Mouse (Mus musculus) spleen, postnatal 10 days (tissue): ENCODE measurements around the gene Mdfic.

Source experiments
- DNase-seq, 2 experiments: peaks; one replicate each; pipeline ENCODE4 v3.0.0; 2021 to 2022; ENCODE audit warnings: low spot score in 2 of 2

Gene Mdfic

DNA sequence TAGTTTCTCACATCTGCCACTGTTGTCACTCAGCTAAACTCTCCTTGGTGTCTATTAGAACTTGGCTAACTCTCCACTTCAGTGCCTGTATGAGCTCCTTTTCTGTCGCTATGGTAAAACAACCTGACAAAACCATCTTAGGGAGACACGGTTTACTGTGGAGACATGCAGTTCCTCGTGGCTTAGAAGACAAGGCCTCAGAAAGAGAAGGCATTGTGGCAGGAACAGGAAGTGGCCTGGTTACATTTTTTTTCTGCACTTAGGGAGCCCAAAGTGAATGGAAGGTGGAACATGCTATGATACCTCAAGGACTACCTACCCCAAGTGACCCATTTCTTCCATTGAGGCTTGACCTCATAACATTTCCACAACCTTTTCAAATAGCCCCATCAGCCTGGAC is 18.7 kb downstream of the Mdfic start:
- no peak for DNase-seq

- no peak for DNase-seq
Observed at GRCm38 (mm10) chr6:15742591-15743149, 22.2 kb downstream of the Mdfic start.

GRCm38 (mm10) chr6:15743291-15743792 is 22.9 kb downstream of the Mdfic start:
- DNase-seq, result no peak

GRCm38 (mm10) chr6:15743793-15744192 is 23.3 kb downstream of the Mdfic start:
- DNase-seq, result no peak

- no peak for DNase-seq
Observed at GRCm38 (mm10) chr6:15745313-15745712, 24.9 kb downstream of the Mdfic start.

- DNase-seq, result peak in 1 of 2 experiments; percentile 22
Observed at GRCm38 (mm10) chr6:15745891-15746290, 25.4 kb downstream of the Mdfic start.

GRCm38 (mm10) chr6:15747396-15748155 is 27.1 kb downstream of the Mdfic start:
- DNase-seq, result peak in 1 of 2 experiments; percentile 29

GRCm38 (mm10) chr6:15748236-15748635 is 27.8 kb downstream of the Mdfic start:
- DNase-seq, result no peak

DNA sequence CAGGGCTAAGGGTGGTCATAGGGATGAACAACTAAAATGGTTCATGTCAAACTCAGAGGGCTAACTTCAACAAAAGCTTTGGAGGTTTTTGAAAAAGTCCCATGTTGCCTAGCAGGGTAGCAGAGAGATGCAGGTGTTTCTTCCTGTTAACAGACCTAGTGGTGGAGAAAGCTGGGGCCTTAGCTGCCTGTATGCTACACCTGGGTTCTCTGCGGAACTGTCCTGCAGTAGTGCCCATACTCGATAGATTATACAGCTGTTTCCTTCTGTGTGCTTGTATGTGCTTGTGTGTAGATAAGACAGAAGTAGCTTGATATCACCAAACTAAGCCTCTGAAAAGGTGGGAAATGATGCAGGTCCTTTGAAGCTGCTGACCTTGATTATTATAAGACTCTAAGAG is 28.5 kb downstream of the Mdfic start:
- DNase-seq, result no peak

- no peak for DNase-seq
Observed at GRCm38 (mm10) chr6:15750101-15750500, 29.6 kb downstream of the Mdfic start.

DNA sequence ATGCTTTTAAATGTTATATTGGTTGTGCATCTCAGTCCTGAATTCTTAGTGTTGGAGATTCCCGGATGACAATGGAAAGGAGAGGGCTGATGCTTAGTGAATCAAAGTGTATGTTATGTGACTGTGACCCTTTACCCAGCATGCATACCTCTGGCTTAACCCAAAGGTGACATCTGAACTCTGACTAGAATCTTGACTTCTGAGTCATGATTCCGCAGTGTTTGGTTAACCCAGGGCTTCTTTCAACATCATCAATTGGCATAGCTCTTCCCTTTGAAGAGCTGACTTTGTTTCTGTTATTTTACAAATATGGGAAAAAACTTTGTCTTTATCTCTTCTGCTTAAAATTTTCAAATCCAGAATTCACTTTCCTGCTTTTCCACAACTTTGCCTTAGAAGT is 30.9 kb downstream of the Mdfic start:
- no peak for DNase-seq

- no peak for DNase-seq
Observed at GRCm38 (mm10) chr6:15752160-15752559, 31.7 kb downstream of the Mdfic start.

- DNase-seq, result no peak
Observed at GRCm38 (mm10) chr6:15753208-15753607, 32.7 kb downstream of the Mdfic start.

DNA sequence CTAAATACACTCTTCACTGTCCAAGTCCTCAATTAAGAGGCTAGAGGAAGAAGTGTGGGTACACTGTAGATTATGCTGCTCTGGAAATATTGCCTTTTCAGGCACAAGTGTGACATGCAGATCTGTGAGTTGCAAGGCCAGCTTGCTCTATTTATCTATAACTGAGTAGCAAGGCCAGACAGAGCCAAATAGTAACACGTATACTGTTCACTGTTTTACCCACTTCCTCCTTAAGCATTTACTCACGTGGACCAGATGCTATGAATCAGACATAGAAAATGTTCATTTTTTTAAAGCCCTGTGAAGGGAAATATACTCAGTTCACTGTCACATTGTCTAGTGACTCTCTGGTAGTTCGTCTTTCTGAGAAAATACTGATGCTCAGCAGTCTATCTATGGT is 37.9 kb downstream of the Mdfic start:
- no peak for DNase-seq

GRCm38 (mm10) chr6:15760750-15761149 is 40.3 kb downstream of the Mdfic start:
- no peak for DNase-seq

- no peak for DNase-seq
Observed at GRCm38 (mm10) chr6:15764039-15764438, 43.6 kb downstream of the Mdfic start.

DNA sequence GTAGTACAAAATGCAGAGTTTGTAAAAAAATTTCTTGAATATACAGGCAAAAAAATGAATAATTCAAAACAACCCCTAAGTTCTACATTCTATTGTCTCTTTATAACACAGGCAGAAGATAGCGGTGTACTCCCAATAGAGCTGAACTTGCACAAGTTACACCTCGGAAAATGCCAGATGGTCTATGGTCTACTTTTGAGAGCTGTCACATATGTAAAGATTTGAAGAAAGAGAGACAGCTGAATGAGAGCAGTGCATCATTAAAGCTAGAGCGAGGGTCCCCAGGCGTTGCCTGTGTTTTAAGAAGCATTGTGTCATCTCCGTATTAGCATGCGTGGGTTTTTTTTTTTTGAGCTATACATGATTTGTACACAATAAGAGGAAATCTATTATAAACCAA is 47.0 kb downstream of the Mdfic start:
- DNase-seq, result no peak

- DNase-seq, result no peak
Observed at GRCm38 (mm10) chr6:15770128-15770527, 49.7 kb downstream of the Mdfic start.

- DNase-seq, result no peak
Observed at GRCm38 (mm10) chr6:15777070-15777469, 56.6 kb downstream of the Mdfic start.

DNA sequence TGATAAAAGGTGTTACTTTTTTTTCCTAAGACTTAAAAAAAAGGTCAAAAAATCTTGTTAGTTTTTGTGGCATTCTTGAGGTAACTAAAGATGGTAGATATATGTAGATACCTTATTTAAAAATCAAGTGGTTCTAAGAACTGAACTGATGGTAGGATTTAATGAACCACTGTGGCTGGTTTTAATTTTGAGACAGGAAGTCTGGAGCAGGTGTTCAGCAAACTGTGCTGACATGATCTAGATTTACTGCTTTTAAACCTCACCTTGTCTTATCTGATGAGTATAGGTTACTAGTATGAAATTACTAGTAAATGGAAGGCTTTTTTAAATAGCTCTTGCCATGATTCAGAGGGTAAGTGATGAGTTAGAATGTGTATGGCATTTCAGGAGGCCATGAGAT is 59.7 kb downstream of the Mdfic start:
- no peak for DNase-seq

- DNase-seq, result no peak
Observed at GRCm38 (mm10) chr6:15780688-15781087, 60.2 kb downstream of the Mdfic start.

DNA sequence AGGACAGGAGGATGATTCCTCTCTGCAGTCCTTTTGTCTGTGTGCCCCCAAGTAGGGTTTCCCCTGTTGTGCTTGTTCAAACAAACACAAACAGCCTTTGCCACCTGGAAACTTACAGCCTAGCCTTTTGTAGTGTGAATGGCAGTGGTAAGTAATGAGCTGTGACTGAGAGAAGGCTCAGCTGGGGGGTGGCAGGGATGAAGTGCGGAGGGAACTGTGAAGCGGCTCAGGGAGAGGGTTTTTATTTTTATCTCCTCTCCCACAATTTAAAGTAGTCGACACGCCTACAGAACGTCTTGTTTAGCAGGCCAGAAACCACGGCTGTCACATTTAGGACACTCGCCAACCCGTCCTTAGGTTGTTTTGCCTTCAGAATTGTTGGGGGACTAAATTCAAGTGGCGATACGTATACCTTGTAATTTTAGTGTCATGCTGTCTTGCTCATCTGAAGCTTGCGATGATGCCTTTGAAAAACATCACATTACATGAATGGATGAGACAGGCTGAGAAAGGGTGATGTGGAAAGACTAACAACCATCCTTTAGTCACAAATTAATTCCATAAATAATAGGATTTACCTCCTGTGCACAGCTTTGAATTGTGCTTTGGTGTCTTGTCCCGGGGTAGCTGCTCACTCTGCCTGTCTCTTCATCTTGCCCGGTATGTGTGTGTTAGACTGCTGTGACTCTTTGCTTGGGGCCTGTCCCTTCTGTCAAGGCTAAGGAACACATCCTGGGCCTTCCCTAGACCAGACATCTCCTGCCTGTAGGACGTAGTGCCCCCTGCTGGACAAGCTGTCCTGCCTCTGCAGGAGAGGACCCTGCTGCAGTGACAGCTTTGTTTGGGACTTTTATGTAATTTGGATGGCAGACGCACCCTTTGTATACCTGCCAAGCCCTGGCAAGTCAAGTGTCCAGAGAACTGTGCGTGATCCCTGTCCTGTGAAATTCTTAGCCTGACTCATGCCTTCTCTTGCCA is 69.4 kb downstream of the Mdfic start:
- DNase-seq, result peak; percentile 29 to 81
